Mouse (Mus musculus): Measurements from ENCODE around the gene 2310061N02Rik.

GRCm38 (mm10) chr16:88711245-88711644, 3.5 kb upstream of the 2310061N02Rik start:
- TF ChIP-seq POLR2A (IDR thresholded peaks at IDR 0.05; ENCODE audit: insufficient read depth, low read length) (no peak), CTCF (IDR thresholded peaks at IDR 0.05; ENCODE audit: low read depth, low read length) (peak; percentile 58)
